Mouse (Mus musculus) 3134 (cell line): Measurements from ENCODE around the gene Lpp.

Experiments used
- DNase-seq: peaks from one replicate; pipeline ENCODE4 v3.0.0-alpha.2; 2011; ENCODE audit warnings: low spot score; ENCODE audit not compliant: insufficient read length; ENCODE audit errors: extremely low read depth

Lpp gene

DNA sequence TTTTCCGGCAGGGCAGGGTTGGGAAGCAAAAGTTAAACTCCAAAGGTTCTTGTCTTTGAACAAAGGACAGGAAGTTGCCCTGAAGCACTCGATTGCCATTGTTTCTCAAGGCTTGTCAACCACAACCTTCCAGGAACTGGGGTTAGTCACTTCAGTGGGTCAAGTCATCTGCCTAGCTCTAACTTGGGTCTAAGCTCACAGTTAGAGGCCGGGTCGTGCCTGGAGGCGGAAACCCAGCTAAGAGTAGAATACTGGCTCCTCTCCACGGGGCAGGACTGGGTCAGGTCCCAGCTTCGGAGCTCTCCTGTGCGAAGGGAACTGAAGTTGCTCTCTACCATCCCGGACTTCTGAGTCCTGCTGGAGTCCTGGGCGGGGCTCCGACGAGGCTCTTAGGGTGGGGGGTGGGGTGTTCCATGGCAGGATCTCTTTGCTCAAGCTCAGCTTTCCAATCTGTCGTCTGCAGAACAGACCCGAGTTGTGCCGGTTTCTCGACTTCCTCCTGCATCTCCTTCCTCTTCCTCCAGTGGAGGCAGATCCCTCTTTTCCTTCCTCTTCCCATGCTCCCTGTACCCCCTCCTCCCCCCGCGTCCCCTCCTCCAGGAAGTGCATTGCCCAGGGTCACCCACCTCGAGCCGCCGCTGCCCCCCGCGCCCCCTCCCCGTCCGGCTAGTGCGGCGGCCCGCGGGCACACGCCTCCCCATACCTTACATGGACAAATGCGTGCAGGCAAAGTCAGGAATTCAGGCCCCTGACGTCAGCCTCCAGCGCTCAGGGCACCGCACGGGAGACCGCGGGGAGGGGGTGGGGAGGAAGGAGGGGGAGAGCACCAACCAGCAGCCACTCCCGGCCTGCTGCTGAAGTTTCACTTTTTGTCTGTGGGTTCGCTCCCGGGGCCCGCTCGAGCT lies at the start of gene Lpp:
Gene Lpp, plus strand, starts transcription at position 857 of the 905 bp plus-strand sequence.
- peak; percentile 93 for DNase-seq

GRCm38 (mm10) chr16:24347582-24348411 lies 45.5 kb upstream of the Lpp start:
- DNase-seq: no peak

DNA sequence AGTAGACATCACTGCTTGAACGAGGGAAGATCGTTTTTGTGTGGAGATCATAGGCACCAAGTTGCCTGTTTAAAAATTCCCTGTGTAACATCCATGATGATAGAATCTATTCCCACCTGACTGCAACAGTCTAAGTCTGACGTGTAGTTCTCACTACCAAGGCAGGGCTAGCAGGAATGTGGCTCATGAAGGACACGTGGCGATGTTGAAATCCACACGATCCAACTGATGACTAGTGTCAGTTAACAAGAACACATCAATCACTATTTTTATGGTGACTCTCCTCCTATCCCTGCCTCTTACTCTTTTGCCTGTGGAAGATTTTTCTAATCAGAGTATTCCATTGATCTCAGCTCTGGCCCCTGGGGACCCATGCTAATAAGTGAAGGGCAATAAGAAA lies 43.0 kb upstream of the Lpp start:
- DNase-seq: no peak

GRCm38 (mm10) chr16:24350751-24351150 lies 42.6 kb upstream of the Lpp start:
- DNase-seq: no peak

DNA sequence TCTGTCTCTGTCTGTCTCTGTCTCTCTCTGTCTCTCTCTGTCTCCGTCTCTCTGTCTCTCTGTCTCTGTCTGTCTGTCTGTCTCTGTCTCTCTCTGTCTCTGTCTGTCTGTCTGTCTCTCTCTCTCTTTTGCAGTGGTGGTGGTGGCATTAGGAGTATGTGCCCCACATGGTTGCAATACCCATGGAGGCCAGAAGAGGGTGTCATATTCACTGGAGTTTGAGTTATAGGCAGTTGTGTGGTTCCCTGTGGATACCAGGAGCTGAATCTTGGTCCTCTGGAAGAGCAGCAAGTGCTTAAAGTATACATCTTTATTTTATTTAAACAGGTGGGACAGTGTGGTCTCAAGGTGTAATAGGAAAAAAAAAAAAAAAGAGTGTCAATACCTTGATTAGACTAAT lies 41.5 kb upstream of the Lpp start:
- no peak for DNase-seq

- no peak for DNase-seq
Measured at GRCm38 (mm10) chr16:24353816-24354215, 39.5 kb upstream of the Lpp start.

DNA sequence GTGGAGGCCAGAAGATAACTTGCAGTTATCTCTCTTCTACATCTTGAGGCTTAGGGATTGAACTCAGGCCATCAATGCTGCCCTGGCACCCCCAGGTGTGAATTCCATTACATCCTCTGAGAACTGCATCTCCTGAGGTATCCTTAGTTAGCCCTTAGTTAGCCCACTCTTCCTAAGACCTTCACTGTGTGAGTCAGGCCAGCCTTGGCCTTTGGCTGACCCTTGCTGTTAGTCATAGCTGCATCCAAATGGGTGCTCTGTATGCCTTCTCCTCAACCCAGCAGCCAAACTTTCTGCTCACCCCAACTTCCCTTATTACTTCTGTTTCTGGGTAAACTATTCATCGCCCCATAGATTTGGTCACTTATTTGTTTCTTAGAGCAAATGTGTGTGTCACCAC lies 31.6 kb upstream of the Lpp start:
- DNase-seq: peak; percentile 49

DNA sequence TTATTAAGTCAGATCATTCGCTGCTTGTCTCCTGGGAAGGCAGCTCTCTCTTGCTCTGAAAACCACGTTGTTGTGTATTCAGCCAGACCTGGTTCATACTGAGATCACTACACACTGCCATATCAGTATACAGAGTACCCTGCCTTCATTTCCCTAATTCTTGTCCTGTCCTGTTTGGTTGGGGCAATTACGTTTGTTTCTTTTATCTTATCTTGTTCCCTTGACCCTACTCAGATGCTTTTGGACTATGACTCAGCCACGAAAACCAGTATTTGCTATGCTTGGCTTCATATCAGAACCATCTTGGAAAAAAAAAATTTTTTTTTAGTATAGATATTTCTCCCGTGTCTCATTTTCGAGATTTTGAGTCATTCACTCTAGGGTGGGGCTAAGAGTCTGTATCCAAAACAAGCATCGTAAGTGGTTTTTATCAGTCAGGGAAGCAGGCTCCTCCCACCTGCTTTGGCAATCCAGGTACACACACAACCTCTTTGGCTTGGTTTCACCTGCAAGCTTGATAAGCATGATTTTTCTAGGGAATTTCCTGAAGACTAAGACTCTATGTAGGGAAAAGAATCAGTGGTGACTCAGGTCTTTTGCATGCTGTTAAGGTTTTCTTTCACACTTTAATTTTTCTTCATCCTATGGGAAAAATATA lies 29.1 kb upstream of the Lpp start:
- DNase-seq: peak; percentile 34

DNA sequence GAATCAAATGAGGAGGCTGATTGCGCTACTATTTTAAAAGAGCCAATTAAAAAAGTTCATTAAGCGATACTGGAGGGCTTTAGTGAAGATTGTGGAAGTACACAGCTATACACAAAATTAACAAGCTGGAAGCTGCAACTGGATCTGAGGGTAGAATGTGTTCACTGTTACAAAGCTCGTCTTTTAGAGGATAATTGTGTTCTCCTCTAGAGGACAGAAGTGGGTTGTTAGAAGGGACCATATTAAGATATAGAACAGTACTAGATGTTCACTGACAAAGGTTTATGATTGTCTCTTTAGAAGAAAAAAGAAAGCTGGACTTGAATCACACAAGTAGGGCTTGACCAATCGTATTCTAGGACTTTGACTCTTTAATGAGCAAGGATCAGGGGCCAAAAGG lies 27.4 kb upstream of the Lpp start:
- no peak for DNase-seq

DNA sequence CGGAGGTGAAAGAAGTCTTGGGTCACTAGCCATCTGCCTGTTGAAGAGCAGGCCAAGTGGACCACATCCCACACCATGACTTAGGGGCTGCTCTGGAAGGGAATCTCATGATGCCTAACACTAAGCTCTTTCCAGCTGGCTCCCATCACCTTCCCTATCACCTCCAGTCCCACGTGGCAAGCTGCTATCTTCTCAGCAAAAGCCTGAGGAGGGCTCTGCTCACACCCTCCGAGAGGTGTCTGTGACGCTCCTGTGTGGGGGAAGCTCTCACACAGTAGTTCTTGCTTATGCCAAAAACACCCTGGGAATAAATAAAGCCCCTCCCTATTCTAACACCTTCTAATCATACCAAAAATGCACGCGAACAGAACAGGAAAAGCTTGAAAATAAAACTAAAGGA lies 26.2 kb upstream of the Lpp start:
- no peak for DNase-seq

- DNase-seq: no peak
Measured at GRCm38 (mm10) chr16:24367506-24367905, 25.8 kb upstream of the Lpp start.

DNA sequence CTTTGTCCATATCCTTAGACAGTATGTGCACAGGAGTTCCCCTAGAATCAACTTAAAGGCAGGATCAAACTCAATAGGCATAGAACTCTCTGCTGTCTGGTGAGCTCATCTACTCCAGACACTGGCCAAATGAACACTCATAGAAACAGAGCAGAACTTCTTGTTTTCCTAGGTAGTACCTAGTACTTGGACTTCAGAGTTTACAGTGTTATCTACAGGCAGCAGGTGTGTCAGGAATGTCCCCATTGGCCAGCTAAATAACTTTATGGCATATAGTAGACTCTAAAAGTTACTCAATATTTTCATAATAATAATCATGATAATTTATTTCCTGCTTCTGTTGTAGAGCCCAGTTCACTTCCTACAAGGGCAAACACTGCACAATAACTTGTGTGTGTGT lies 16.8 kb upstream of the Lpp start:
- DNase-seq: no peak

DNA sequence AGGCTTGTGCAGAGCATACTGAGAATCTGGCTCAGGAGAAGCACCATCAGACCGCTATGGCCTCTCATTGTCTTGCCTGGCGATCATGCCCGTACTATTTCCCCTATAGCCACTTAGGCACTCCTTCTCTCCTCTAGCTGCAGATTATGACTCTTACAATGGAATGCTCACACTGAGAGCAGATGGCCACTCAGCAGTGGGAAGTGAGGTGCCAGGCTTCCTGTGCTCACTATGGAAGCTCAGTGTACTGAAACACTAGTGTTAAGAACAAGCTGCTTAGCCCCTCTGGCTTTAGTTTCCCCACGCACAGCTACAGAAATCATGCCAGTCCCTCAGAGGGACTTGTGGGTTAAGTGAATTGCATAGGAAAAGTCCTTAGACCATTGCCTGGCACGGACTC lies 2.7 kb upstream of the Lpp start:
- no peak for DNase-seq

GRCm38 (mm10) chr16:24391111-24391510 lies 2.2 kb upstream of the Lpp start:
- DNase-seq: no peak

GRCm38 (mm10) chr16:24391901-24392300 lies 1.4 kb upstream of the Lpp start:
- no peak for DNase-seq

DNA sequence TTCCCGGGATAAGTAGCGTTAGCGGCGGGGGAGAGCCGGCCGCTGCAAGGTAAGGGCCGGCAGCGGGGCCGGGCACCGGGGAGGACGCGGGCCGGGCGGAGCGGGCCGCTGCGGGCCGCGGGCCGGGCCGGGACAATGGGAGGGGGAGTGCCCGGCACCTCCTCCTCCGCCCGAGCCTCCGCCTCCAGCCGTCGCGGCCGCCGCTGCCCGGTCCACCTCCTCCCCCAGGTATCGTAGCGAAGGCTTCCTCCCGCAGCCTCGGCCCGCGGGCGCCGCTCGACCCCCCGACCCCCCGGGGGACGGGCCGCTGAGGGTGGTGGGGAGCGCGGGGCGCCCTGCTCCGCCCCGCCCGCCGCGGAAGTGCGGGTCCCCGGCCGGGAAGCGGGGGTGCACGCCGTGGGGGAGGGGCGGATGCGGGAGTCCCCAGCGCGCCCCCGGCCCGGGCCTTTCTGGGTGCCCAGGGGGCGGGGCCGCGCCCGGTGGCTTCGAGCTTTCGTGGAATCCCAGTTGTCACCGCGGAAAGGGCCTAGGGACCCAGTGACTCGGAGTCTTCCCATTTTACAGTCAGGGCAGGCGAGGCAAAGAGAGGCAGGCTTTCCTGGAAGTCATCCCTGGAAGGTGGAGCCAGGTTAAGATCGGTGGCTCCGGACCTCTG lies 376 bp downstream of the Lpp start:
- peak; percentile 70 for DNase-seq

DNA sequence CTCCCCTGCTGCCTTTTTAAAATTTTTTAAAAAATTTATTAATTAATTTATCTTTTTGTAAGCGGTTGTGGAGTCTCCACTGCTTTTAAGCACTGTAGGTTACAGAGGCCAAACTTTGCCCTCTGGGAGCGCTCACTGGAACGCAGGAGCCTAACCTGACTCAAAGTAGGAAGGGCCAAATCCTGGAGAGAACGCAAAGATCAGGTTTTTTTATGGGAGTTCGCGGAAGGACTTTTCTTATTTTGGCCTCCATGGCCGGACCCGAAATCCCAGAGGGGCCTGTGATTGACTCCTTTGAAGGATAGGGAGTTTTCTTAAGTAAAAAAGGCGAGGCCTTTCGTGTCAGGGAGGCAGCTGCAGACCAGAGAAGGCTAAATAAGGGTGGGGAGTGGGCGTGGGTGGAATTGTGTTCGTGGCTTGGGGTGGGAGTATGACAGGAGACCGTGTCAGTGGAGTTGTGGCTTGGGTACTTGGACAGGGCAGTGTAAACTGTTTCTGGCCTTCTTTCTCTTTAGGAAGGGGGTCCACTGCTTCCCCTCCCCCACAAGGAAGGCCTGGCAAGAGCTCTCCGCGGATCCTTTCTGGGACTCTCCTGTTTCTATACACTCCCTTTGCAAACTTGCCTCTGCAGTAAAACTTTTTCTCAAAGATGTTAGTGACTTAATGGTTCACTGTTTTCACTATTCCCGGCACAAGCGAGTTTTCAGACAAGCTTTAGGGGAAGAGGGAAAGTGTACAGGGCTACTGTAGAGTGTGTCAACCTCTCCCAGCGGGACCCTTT lies 1.1 kb downstream of the Lpp start:
- DNase-seq: peak; percentile 52

DNA sequence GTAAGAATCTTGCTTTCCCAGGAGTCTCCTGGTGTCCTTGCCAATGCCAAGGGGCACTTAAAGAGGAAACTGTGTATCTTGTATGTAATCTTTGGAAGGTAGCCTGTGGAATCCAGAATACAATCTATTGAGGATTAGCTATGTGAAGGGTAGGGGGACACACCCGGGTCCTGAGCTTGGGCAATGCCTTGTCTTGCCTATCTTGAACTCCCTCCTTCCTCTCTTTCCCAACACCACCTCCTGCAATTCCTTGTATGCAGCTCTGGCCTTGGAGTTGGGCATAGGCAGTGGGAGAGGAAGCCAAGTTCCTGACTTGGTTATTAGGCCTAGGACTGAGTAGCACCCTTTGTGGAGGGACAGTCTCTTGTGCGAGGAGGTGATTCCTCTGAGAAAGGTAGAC lies 1.8 kb downstream of the Lpp start:
- peak; percentile 22 for DNase-seq

- DNase-seq: no peak
Measured at GRCm38 (mm10) chr16:24396504-24396903, 3.2 kb downstream of the Lpp start.

GRCm38 (mm10) chr16:24398476-24398875 lies 5.2 kb downstream of the Lpp start:
- no peak for DNase-seq
